Mouse (Mus musculus) thymus, postnatal 25 days (tissue): Measurements from ENCODE around the gene Phlda1.
"Not testable (repeated sequence)": the region's sequence is repeated elsewhere in the genome, so short reads cannot be mapped to it uniquely, and the experiment has no call there.

ENCODE experiments used
- DNase-seq: peaks from one replicate; pipeline ENCODE4 v3.0.0; 2022

The Phlda1 gene

GRCm38 (mm10) chr10:111506101-111506925, at the start of gene Phlda1:
Gene Phlda1 (plus strand): TSS chr10:111506286.
- peak; percentile 95 for DNase-seq

GRCm38 (mm10) chr10:111458088-111458487, 48.0 kb upstream of the Phlda1 start:
- DNase-seq = no peak

GRCm38 (mm10) chr10:111459040-111459439, 47.0 kb upstream of the Phlda1 start:
- no peak for DNase-seq

- DNase-seq = no peak
Observed at GRCm38 (mm10) chr10:111459874-111460273, 46.2 kb upstream of the Phlda1 start.

GRCm38 (mm10) chr10:111460381-111460780, 45.7 kb upstream of the Phlda1 start:
- DNase-seq = no peak

- no peak for DNase-seq
Observed at GRCm38 (mm10) chr10:111464833-111465232, 41.3 kb upstream of the Phlda1 start.

- DNase-seq = no peak
Observed at GRCm38 (mm10) chr10:111465409-111465808, 40.7 kb upstream of the Phlda1 start.

GRCm38 (mm10) chr10:111471166-111471565, 34.9 kb upstream of the Phlda1 start:
- DNase-seq = no peak

GRCm38 (mm10) chr10:111472686-111473510, 33.2 kb upstream of the Phlda1 start, which contains the start of gene Nap1l1:
Gene Nap1l1 (plus strand): TSS chr10:111473223.
- peak; percentile 99 for DNase-seq

GRCm38 (mm10) chr10:111473511-111474371, 32.3 kb upstream of the Phlda1 start:
- peak; percentile 68 for DNase-seq

- no peak for DNase-seq
Observed at GRCm38 (mm10) chr10:111476301-111476700, 29.8 kb upstream of the Phlda1 start.

- DNase-seq = no peak
Observed at GRCm38 (mm10) chr10:111476989-111477510, 29.0 kb upstream of the Phlda1 start.

- DNase-seq = no peak
Observed at GRCm38 (mm10) chr10:111479599-111479998, 26.5 kb upstream of the Phlda1 start.

GRCm38 (mm10) chr10:111482654-111483053, 23.4 kb upstream of the Phlda1 start:
- no peak for DNase-seq

- DNase-seq = no peak
Observed at GRCm38 (mm10) chr10:111484079-111484478, 22.0 kb upstream of the Phlda1 start.

- no peak for DNase-seq
Observed at GRCm38 (mm10) chr10:111488793-111489192, 17.3 kb upstream of the Phlda1 start.

GRCm38 (mm10) chr10:111490079-111490478, 16.0 kb upstream of the Phlda1 start:
- DNase-seq = not testable (repeated sequence)

- DNase-seq = no peak
Observed at GRCm38 (mm10) chr10:111495888-111496287, 10.2 kb upstream of the Phlda1 start.

GRCm38 (mm10) chr10:111499892-111500291, 6.2 kb upstream of the Phlda1 start:
- no peak for DNase-seq

GRCm38 (mm10) chr10:111503071-111503470, 3.0 kb upstream of the Phlda1 start:
- peak; percentile 83 for DNase-seq

- DNase-seq = no peak
Observed at GRCm38 (mm10) chr10:111503716-111504115, 2.4 kb upstream of the Phlda1 start.

- no peak for DNase-seq
Observed at GRCm38 (mm10) chr10:111504606-111505005, 1.5 kb upstream of the Phlda1 start.
